Mouse (Mus musculus) neural tube, embryonic 11.5 days (tissue): ENCODE data around the gene Kank3. TPM values are rescaled to one million over a fixed set of nuclear protein-coding genes. Genes with fewer than 3 reads are reported as not detected.

Source experiments
- ATAC-seq: fragments of 200-750 bp; cut with Nextera tagmentation; 2 replicates; pipeline ENCODE4 v1.8.0; 2017; ENCODE audit warnings: moderate number of reproducible peaks, mild to moderate bottlenecking, moderate TSS enrichment, moderate library complexity; ENCODE audit not compliant: insufficient read depth, low FRiP score, low TSS enrichment
- DNase-seq: peaks from one replicate; pipeline ENCODE4 v3.0.0-alpha.2; 2015; ENCODE audit warnings: low spot score
- H3K27ac ChIP-seq: fragments of 300-500 bp; sonication (generic); 2 replicates; pipeline ENCODE4 v1.5.1; 2014; ENCODE audit warnings: low read depth, mild to moderate bottlenecking, low read length
- H3K27me3 ChIP-seq: fragments of 300-500 bp; sonication (generic); 2 replicates; pipeline ENCODE4 v1.6.1; 2014; ENCODE audit warnings: mild to moderate bottlenecking, low read length, mixed read lengths; ENCODE audit not compliant: control insufficient read depth, insufficient read depth
- H3K36me3 ChIP-seq: fragments of 300-500 bp; sonication (generic); 2 replicates; pipeline ENCODE4 v1.6.1; 2014; ENCODE audit warnings: mild to moderate bottlenecking, low read length, moderate library complexity, mixed read lengths; ENCODE audit not compliant: control insufficient read depth, insufficient read depth
- H3K4me1 ChIP-seq: fragments of 300-500 bp; sonication (generic); 2 replicates; pipeline ENCODE4 v1.6.1; 2014; ENCODE audit warnings: low read length, mixed read lengths; ENCODE audit not compliant: control insufficient read depth, insufficient read depth
- H3K4me2 ChIP-seq: fragments of 300-500 bp; sonication (generic); 2 replicates; pipeline ENCODE4 v1.6.1; 2014; ENCODE audit warnings: low read depth, mild to moderate bottlenecking, moderate library complexity
- H3K4me3 ChIP-seq: fragments of 300-500 bp; sonication (generic); 2 replicates; pipeline ENCODE4 v1.5.1; 2014; ENCODE audit warnings: low read depth, low read length
- H3K9ac ChIP-seq: fragments of 300-500 bp; sonication (generic); 2 replicates; pipeline ENCODE4 v1.6.1; 2014; ENCODE audit warnings: mild to moderate bottlenecking, low read length
- H3K9me3 ChIP-seq: fragments of 300-500 bp; sonication (generic); 2 replicates; pipeline ENCODE4 v1.6.1; 2016; ENCODE audit warnings: low read length; ENCODE audit not compliant: control insufficient read depth
- WGBS: fragments of 180-500 bp; shearing (Covaris S2); extraction: QIAGEN DNeasy Blood & Tissue Kit; methylation state at CpG from one replicate; pipeline ENCODE4 v1.1.7; 2014; 5-methylcytosine and 5-hydroxymethylcytosine counted together
- polyA plus RNA-seq: library from polyadenylated mRNA; unstranded; fragments of >200 nt; fragmentation: Nextera tagmentation; extraction: Ambion mirVana; gene quantifications from 2 replicates; pipeline ENCODE4 v1.2.1, GENCODE M21; 2014

Kank3 gene
- 23.5 TPM in 2 replicates for polyA plus RNA-seq

GRCm38 (mm10) chr17:33810334-33811141 lies at the start of gene Kank3:
Gene Kank3, plus strand, starts transcription at chr17:33810519.
- H3K9ac ChIP-seq: no peak within 1 kb of the TSS
- H3K36me3 ChIP-seq: no peaks in the 10 kb centered on the region
- no peaks in the 10 kb centered on the region for H3K9me3 ChIP-seq
- WGBS: 2% methylated on average over 36 of the region's 36 CpGs
- DNase-seq (peak; percentile 93), ATAC-seq (peak; percentile 96)
- no peak within 1 kb of the TSS for H3K27ac ChIP-seq
- no peaks in the 10 kb centered on the region for H3K4me1 ChIP-seq
- peaks cover 8% of the 10 kb centered on the region for H3K27me3 ChIP-seq
- peak within 1 kb of the TSS; percentile 47 for H3K4me2 ChIP-seq
- peak within 1 kb of the TSS; percentile 49 for H3K4me3 ChIP-seq

GRCm38 (mm10) chr17:33766389-33766788 lies 43.9 kb upstream of the Kank3 start:
- Histone ChIP-seq H3K4me3 (no peak overlapping the region), H3K4me2 (no peak overlapping the region), H3K9me3 (no peaks in the 10 kb centered on the region), H3K4me1 (no peaks in the 10 kb centered on the region), H3K27ac (no peak overlapping the region), H3K36me3 (no peaks in the 10 kb centered on the region), H3K9ac (no peak overlapping the region), H3K27me3 (no peaks in the 10 kb centered on the region)
- DNase-seq: no peak
- no peak for ATAC-seq
- 83% methylated on average over 3 of the region's 3 CpGs for WGBS

GRCm38 (mm10) chr17:33771617-33772016 lies 38.7 kb upstream of the Kank3 start:
- no peaks in the 10 kb centered on the region for H3K27me3 ChIP-seq
- no peak overlapping the region for H3K4me2 ChIP-seq
- ATAC-seq: no peak
- peaks cover 3% of the 10 kb centered on the region; the same call in 1 of the 2 replicates for H3K36me3 ChIP-seq
- 91% methylated on average over 4 of the region's 4 CpGs for WGBS
- no peak overlapping the region for H3K4me3 ChIP-seq
- DNase-seq: no peak
- H3K9me3 ChIP-seq: no peaks in the 10 kb centered on the region
- H3K9ac ChIP-seq: no peak overlapping the region
- no peaks in the 10 kb centered on the region for H3K4me1 ChIP-seq
- no peak overlapping the region for H3K27ac ChIP-seq

- no peak overlapping the region for H3K4me2 ChIP-seq
Observed at GRCm38 (mm10) chr17:33773426-33773825, 36.9 kb upstream of the Kank3 start.

GRCm38 (mm10) chr17:33773871-33774572 lies 36.3 kb upstream of the Kank3 start:
- WGBS: 91% methylated on average over 6 of the region's 6 CpGs
- no peak for ATAC-seq
- H3K4me2 ChIP-seq: no peak overlapping the region
- no peak overlapping the region for H3K27ac ChIP-seq
- no peaks in the 10 kb centered on the region for H3K9me3 ChIP-seq
- H3K4me1 ChIP-seq: 0 out of 2 replicates have a peak, but pooled peaks cover 3% of the 10 kb centered on the region
- H3K36me3 ChIP-seq: peaks cover 3% of the 10 kb centered on the region; the same call in 1 of the 2 replicates
- no peak overlapping the region for H3K9ac ChIP-seq
- H3K4me3 ChIP-seq: no peak overlapping the region
- DNase-seq: no peak
- no peaks in the 10 kb centered on the region for H3K27me3 ChIP-seq

More at GRCm38 (mm10) chr17:33773426-33773825, 36.9 kb upstream of the Kank3 start:
- no peaks in the 10 kb centered on the region for H3K4me1 ChIP-seq
- H3K27me3 ChIP-seq: no peaks in the 10 kb centered on the region
- DNase-seq: no peak
- 79% methylated on average over 6 of the region's 6 CpGs for WGBS
- H3K4me3 ChIP-seq: no peak overlapping the region
- no peak overlapping the region for H3K27ac ChIP-seq
- H3K9ac ChIP-seq: no peak overlapping the region
- no peaks in the 10 kb centered on the region for H3K9me3 ChIP-seq
- no peak for ATAC-seq
- peaks cover 3% of the 10 kb centered on the region; the same call in 1 of the 2 replicates for H3K36me3 ChIP-seq

GRCm38 (mm10) chr17:33774573-33775155 lies 35.7 kb upstream of the Kank3 start:
- H3K4me3 ChIP-seq: no peak overlapping the region
- DNase-seq (no peak), ATAC-seq (no peak)
- H3K9ac ChIP-seq: no peak overlapping the region
- no peak overlapping the region for H3K4me2 ChIP-seq
- no peaks in the 10 kb centered on the region for H3K9me3 ChIP-seq
- H3K27ac ChIP-seq: no peak overlapping the region
- H3K36me3 ChIP-seq: peaks cover 3% of the 10 kb centered on the region; the same call in 1 of the 2 replicates
- no peaks in the 10 kb centered on the region for H3K27me3 ChIP-seq
- 93% methylated on average over 8 of the region's 8 CpGs for WGBS
- 0 out of 2 replicates have a peak, but pooled peaks cover 3% of the 10 kb centered on the region for H3K4me1 ChIP-seq

GRCm38 (mm10) chr17:33775287-33775686 lies 35.0 kb upstream of the Kank3 start:
- DNase-seq (no peak), ATAC-seq (no peak)
- Histone ChIP-seq H3K4me3 (no peak overlapping the region), H3K27ac (no peak overlapping the region), H3K9me3 (no peaks in the 10 kb centered on the region), H3K27me3 (no peaks in the 10 kb centered on the region), H3K4me1 (0 out of 2 replicates have a peak, but pooled peaks cover 3% of the 10 kb centered on the region), H3K9ac (no peak overlapping the region), H3K36me3 (peaks cover 3% of the 10 kb centered on the region; the same call in 1 of the 2 replicates), H3K4me2 (no peak overlapping the region)
- WGBS: 92% methylated on average over 4 of the region's 4 CpGs

- no peak for ATAC-seq
- peaks cover 3% of the 10 kb centered on the region; the same call in 1 of the 2 replicates for H3K36me3 ChIP-seq
- H3K4me2 ChIP-seq: peak overlapping the region; percentile 29; the same call in 1 of the 2 replicates
Observed at GRCm38 (mm10) chr17:33779271-33779966, 30.9 kb upstream of the Kank3 start.

More at GRCm38 (mm10) chr17:33779271-33779966, 30.9 kb upstream of the Kank3 start:
- no peak overlapping the region for H3K4me3 ChIP-seq
- peak; percentile 71 for DNase-seq
- no peaks in the 10 kb centered on the region for H3K27me3 ChIP-seq
- peaks cover 7% of the 10 kb centered on the region; the same call in 1 of the 2 replicates for H3K4me1 ChIP-seq
- WGBS: 50% methylated on average over 9 of the region's 9 CpGs
- peak overlapping the region; percentile 56; the same call in 1 of the 2 replicates for H3K27ac ChIP-seq
- H3K9me3 ChIP-seq: no peaks in the 10 kb centered on the region
- no peak overlapping the region for H3K9ac ChIP-seq
